Mouse (Mus musculus) heart, adult 2 months (tissue): Measurements from ENCODE around the gene Olfr341.

Source experiments
- CTCF ChIP-seq: fragments of 200-600 bp; IDR thresholded peaks from 2 replicates; pipeline ENCODE4 v1.8.1; 2022; ENCODE audit warnings: antibody characterized with exemption, mild to moderate bottlenecking, moderate library complexity
- EP300 ChIP-seq: fragments of 200-500 bp; IDR thresholded peaks from 2 replicates; pipeline ENCODE4 v1.6.1; 2011; ENCODE audit warnings: low read depth, low read length, control low read depth; ENCODE audit not compliant: insufficient read depth
- POLR2A ChIP-seq: fragments of 200-500 bp; IDR thresholded peaks from 2 replicates; pipeline ENCODE4 v1.6.1; 2011; ENCODE audit warnings: mild to moderate bottlenecking, low read depth, low read length, control low read depth; ENCODE audit not compliant: insufficient read depth

DNA sequence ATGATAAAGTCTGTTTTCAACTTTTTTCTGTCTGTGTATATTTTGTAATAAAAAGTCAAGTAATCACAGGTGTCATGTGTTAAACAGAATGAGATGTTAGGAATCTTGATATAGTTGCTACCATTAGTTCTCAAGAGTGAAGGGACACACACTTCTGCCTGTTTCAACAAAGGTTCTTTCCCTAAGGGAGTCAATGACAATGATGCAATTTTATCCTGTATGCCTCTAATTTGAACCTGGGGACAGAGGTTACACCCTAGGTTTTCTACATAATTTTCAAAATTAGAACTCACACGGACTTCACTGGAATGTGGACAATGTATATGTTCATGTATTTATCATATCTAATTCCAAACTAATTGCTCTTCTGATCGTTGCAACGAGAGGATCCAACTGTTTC lies 42.4 kb upstream of the Olfr341 start, which contains the start of gene Olfr342:
- TF ChIP-seq CTCF (no peak), EP300 (no peak), POLR2A (no peak)
